Mouse (Mus musculus): Measurements from ENCODE around the gene Gabra5. TPM values are rescaled to one million over a fixed set of nuclear protein-coding genes. Genes with fewer than 3 reads are reported as not detected.
A peak's percentile ranks its signal among the peaks of the same experiment; 100 is the strongest.

Gene Gabra5
- polyA plus RNA-seq, 1 experiment from 2014 or later: 29.5 TPM

DNA sequence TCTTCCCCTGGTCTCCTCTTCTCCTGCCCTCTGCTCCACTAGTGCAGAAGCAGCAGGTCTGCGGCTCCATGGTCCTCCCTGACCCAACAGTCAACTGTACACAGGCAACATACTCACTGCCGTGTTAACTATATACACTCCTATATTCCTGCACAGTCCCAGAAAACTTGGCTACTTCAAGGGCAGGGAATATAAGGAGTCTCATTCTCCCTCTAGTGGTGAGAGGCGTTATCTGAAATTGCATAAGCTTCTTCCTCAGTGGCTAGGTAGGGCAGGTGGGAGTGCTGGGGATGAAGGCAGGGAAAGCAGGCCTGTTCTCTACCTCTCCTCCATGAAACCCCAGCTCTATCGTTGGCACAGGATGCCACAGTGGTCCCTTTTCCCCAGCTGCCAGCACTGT is 125.7 kb downstream of the Gabra5 start:
- WGBS: 31% methylated on average over 4 of the region's 4 CpGs
- H3K4me3 ChIP-seq: no peak overlapping the region
- H3K4me2 ChIP-seq (replicated peaks): no peak overlapping the region

DNA sequence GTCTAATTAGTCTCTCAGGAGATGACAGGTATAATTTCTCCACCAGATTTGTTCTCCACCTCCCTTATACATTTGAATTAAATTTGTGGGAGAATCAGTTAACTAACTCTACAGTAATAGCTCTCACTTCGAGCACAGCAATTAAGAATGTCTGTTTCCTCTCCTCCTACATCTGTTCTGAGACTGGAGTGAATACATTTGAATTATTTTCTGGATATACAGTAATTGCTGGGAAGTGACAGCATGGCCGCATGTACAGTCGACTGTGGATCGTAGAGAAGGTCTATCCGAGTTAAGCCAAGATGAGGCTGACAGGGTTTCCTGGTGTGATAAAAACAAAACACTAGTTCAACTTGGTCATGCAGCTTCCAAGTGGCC is 143.9 kb downstream of the Gabra5 start:
- ATAC-seq (replicated peaks): peak; percentile 88
- peaks cover 3% of the 10 kb centered on the region for H3K4me1 ChIP-seq
- peak overlapping the region; percentile 57 for H3K27ac ChIP-seq (replicated peaks)
- no peak overlapping the region for H3K4me3 ChIP-seq
- no peak overlapping the region for H3K4me2 ChIP-seq (replicated peaks)
- H3K36me3 ChIP-seq: no peaks in the 10 kb centered on the region
- H3K9me3 ChIP-seq: no peaks in the 10 kb centered on the region
- no peak overlapping the region for H3K9ac ChIP-seq (replicated peaks)
- H3K27me3 ChIP-seq: no peaks in the 10 kb centered on the region
- WGBS: 40% methylated on average over 5 of the region's 5 CpGs

More for the DNA sequence above, 125.7 kb downstream of the Gabra5 start:
- Histone ChIP-seq H3K27me3 (0 out of 2 replicates have a peak, but pooled peaks cover 2% of the 10 kb centered on the region), H3K4me1 (peaks cover 13% of the 10 kb centered on the region), H3K9ac (replicated peaks) (no peak overlapping the region), H3K9me3 (no peaks in the 10 kb centered on the region), H3K36me3 (no peaks in the 10 kb centered on the region), H3K27ac (replicated peaks) (no peak overlapping the region)
- peak; percentile 69 for ATAC-seq (replicated peaks)

DNA sequence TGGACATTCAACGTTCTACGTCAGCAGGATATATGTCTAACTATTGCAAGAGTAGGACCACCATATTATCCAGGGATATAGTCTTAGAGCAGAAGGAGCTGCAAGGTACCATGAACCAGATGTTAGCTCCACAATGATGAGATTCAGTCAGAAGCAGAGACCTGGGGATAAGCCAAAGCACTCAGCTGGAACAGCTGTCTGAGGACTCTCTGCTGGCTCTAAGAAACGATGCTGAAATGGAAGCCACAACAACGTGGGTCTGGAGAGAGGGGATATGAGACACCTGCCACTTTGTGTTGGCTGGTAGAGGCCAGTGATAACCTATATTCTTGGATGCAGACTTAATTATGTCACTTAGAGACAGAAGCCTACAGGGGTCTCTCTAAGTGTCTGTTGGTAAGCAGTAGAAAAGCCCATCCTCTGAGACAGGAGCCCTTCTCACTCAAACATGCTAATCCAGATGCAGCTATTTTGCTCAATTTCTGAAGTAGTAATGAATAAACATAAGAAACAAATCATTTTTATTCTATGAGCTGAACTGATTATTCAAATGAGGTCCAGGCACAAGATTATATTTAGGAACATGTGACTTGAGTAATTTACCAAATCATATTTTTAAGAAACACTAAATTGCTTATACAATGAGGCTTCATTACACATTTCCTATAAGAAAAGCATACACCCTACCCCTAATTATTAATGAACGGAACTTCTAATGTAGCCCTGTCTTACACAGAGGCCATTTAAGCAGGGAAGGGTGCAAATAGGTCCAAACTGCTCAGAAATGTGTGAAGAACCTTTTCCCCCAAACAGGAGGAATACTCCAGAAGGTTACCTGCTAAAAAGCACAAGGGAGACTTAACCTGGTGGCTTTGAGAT is 144.5 kb downstream of the Gabra5 start:
- WGBS: 74% methylated on average over 5 of the region's 5 CpGs
- peak; percentile 73 for ATAC-seq (replicated peaks)
- no peaks in the 10 kb centered on the region for H3K36me3 ChIP-seq

DNA sequence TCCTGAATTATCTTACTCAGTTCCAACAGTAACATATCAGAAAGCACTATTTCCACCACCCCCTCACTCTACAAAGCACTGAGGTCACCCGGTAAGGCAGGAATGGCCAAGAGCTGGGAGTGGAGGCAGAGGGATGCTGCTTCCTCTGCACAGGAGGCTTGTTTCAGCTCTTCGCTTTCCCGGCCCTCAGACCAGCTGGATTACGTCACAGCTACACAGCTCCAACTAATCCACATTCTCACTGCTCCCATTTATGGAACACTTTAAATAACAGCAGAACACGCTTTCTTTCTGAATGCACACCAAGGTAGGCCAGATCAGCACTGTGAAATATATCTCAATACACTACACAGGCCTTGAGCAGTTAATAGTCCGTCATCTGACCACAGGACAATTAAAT is 146.0 kb downstream of the Gabra5 start:
- H3K27ac ChIP-seq (replicated peaks): no peak overlapping the region
- H3K4me3 ChIP-seq: no peak overlapping the region
- no peak for ATAC-seq (replicated peaks)
- H3K9ac ChIP-seq (replicated peaks): no peak overlapping the region
- no peaks in the 10 kb centered on the region for H3K9me3 ChIP-seq
- 88% methylated on average over 6 of the region's 6 CpGs for WGBS
- H3K4me2 ChIP-seq (replicated peaks): no peak overlapping the region
- peaks cover 3% of the 10 kb centered on the region for H3K4me1 ChIP-seq
- H3K27me3 ChIP-seq: no peaks in the 10 kb centered on the region
- H3K36me3 ChIP-seq: no peaks in the 10 kb centered on the region

More for the DNA sequence above, 144.5 kb downstream of the Gabra5 start:
- Histone ChIP-seq H3K9ac (replicated peaks) (no peak overlapping the region), H3K4me3 (no peak overlapping the region), H3K4me1 (peaks cover 3% of the 10 kb centered on the region), H3K27me3 (no peaks in the 10 kb centered on the region), H3K9me3 (no peaks in the 10 kb centered on the region), H3K4me2 (replicated peaks) (no peak overlapping the region), H3K27ac (replicated peaks) (peak overlapping the region; percentile 57)

DNA sequence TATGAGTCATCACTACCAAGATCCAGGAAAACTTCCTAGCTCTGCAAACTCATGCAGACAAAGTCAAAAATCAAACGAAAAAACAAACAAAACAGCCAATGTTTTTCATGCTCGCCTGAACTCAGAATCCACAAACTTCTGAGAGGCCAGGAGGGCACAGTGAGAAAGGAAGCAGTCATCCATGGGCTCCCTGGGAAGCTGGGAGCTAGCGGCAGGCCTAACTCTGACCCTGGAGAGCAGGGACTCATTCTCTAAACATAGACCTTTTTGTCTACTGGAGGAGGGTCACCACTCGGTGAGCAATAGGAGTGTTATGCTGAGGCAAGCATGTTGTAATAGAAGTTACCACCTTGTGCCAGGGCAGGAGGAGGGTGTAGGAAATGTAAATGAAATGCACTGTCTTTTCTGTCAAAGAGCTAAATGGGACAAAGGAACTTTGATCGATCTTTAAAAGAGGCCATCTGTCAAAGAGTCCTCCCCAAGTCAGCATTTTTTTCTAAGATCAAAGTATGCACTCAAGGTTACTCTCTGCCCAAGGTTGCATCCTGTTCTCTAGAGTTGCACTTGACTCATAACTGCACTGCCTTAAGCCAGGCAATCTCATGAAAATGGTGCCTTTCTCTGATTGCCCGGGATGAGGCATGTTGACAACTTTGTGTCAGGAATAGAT is 151.9 kb downstream of the Gabra5 start:
- Histone ChIP-seq H3K9ac (replicated peaks) (no peak overlapping the region), H3K27me3 (no peaks in the 10 kb centered on the region), H3K9me3 (no peaks in the 10 kb centered on the region), H3K36me3 (no peaks in the 10 kb centered on the region), H3K4me3 (no peak overlapping the region), H3K4me1 (no peaks in the 10 kb centered on the region), H3K4me2 (replicated peaks) (no peak overlapping the region), H3K27ac (replicated peaks) (no peak overlapping the region)
- no peak for ATAC-seq (replicated peaks)
- 44% methylated on average over 6 of the region's 6 CpGs for WGBS

Other genes with a start within 250 kb of the Gabra5 start
- gene Gabrg3, start 122.9 kb downstream of the Gabra5 start, polyA plus RNA-seq (2015; fragmentation: Nextera tagmentation; extraction: Ambion mirVana): 4.4 and 4.7 TPM in 2 replicates
- 34.2 and 34.9 TPM in 2 replicates for gene Gabrb3, start 90.4 kb downstream of the Gabra5 start, polyA plus RNA-seq (2015; fragmentation: Nextera tagmentation; extraction: Ambion mirVana)